Mouse (Mus musculus): Measurements from ENCODE around the gene Hipk1. TPM values are rescaled to one million over a fixed set of nuclear protein-coding genes. Genes with fewer than 3 reads are reported as not detected.
"Not testable (repeated sequence)": the region's sequence is repeated elsewhere in the genome, so short reads cannot be mapped to it uniquely, and the experiment has no call there.

The Hipk1 gene
- polyA plus RNA-seq, 1 experiment from 2014 or later: 12.2 TPM

DNA sequence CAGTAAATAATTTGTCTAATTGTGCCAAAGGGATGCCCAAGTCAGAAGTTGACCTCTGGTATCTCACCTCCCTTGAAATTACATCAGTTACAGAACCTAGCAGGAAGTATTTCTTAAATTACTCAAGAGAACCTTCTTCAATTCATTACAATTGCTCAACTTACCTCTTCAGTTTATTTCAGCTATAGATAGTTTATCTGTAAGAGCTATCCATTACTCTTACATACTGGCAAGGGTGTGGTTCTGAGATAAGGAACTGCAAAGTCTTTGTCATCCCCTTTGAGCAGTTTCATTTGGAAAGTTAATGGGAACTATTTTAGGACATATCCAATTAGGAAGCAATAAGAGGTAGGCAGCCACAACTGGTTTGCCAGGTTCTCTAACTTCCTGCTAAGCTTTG, 41.1 kb upstream of the Hipk1 start, which contains the start of gene Bcl2l15:
TSS of gene Bcl2l15 (plus strand) at position 176 of the 400 bp plus-strand sequence.
- ATAC-seq (replicated peaks; ENCODE audit: insufficient number of reproducible peaks, low FRiP score, low TSS enrichment): no peak
- Histone ChIP-seq H3K4me1 (ENCODE audit: control insufficient read depth, insufficient read depth, low read length) (peaks cover 4% of the 10 kb centered on the region; the same call in 1 of the 2 replicates), H3K36me3 (ENCODE audit: control insufficient read depth, insufficient read depth, low read length) (no peaks in the 10 kb centered on the region), H3K4me2 (0 out of 2 replicates have a peak within 1 kb of the TSS, but pooled peaks have one; percentile 4), H3K9ac (ENCODE audit: low read depth, low read length) (no peak within 1 kb of the TSS), H3K9me3 (replicated peaks; ENCODE audit: control insufficient read depth, low read length) (no peaks in the 10 kb centered on the region), H3K4me3 (ENCODE audit: low read depth, low read length) (no peak within 1 kb of the TSS), H3K27ac (ENCODE audit: low read depth, low read length) (no peak within 1 kb of the TSS), H3K27me3 (ENCODE audit: control insufficient read depth, insufficient read depth, low read length) (no peaks in the 10 kb centered on the region)

DNA sequence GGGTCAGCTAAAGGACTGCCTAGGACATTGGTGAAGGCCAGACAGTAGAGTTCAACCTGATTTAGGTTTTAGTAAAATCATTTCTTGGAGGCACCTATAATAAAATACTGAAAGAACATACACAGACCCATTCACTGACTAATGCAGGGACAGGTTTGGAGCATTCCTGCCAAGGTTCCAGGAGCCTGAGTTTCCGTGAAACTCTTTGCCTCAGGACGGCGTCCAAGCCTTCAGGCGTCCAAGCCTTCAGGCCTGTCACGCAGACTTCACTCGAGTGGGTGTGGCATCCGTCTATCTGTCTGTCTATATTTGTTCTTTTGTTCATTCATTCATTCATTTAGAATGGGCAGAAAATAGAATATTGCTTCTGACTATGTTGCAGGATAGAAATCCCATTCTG, 39.8 kb upstream of the Hipk1 start:
- Histone ChIP-seq H3K4me1 (ENCODE audit: control insufficient read depth, insufficient read depth, low read length) (peaks cover 4% of the 10 kb centered on the region; the same call in 1 of the 2 replicates), H3K9me3 (replicated peaks; ENCODE audit: control insufficient read depth, low read length) (no peaks in the 10 kb centered on the region), H3K27ac (ENCODE audit: low read depth, low read length) (peak overlapping the region; percentile 3; the same call in 1 of the 2 replicates), H3K36me3 (ENCODE audit: control insufficient read depth, insufficient read depth, low read length) (no peaks in the 10 kb centered on the region), H3K4me3 (ENCODE audit: low read depth, low read length) (no peak overlapping the region), H3K9ac (ENCODE audit: low read depth, low read length) (no peak overlapping the region), H3K27me3 (ENCODE audit: control insufficient read depth, insufficient read depth, low read length) (no peaks in the 10 kb centered on the region), H3K4me2 (no peak overlapping the region)
- ATAC-seq (replicated peaks; ENCODE audit: insufficient number of reproducible peaks, low FRiP score, low TSS enrichment): no peak
- WGBS (ENCODE audit: insufficient replicate concordance): 64% methylated on average over 7 of the region's 7 CpGs

DNA sequence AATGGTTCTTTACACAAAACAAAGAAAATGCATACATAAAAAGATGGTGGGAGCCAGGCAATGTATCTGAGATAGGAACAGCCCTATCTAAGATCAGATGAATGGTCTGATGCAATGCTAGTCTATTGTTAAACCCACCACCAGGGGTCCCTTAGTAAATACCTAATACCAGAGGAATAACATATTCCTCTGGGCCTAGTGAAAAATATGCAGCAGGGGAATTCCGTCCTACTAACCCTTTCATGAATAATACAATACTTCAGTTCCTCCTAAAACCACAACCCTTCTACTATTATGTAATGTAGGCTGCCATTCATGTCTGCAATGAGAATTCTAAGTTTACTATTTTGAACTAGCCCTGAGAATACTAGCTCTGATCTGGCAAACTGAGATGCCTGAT, 39.3 kb upstream of the Hipk1 start:
- H3K9ac ChIP-seq (ENCODE audit: low read depth, low read length); H3K4me3 ChIP-seq (ENCODE audit: low read depth, low read length): not testable (repeated sequence)
- 71% methylated on average over 1 of the region's 1 CpGs for WGBS (ENCODE audit: insufficient replicate concordance)

DNA sequence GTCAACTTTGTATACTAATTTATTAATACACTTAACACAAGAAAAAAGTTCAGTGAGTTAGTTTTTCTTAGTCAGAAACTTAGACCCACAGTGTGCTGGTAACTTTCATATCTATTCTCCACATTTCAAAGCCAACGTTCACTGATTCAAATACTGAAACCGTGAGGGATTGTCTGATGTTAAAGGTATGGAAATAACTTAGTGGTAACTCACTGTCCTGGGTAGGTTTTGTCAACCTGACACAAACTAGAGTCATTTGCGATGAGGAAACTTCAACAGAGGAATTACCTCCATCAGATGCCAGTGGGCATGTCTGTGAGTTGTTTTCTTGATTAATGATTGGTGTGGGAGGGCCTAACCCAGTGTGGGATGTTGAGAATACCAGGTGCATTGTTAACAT, 37.7 kb upstream of the Hipk1 start:
- WGBS (ENCODE audit: insufficient replicate concordance): 83% methylated on average over 3 of the region's 3 CpGs
- no peak overlapping the region for H3K9ac ChIP-seq (ENCODE audit: low read depth, low read length)
- no peak overlapping the region for H3K27ac ChIP-seq (ENCODE audit: low read depth, low read length)
- no peaks in the 10 kb centered on the region for H3K9me3 ChIP-seq (replicated peaks; ENCODE audit: control insufficient read depth, low read length)
- no peak for ATAC-seq (replicated peaks; ENCODE audit: insufficient number of reproducible peaks, low FRiP score, low TSS enrichment)
- H3K36me3 ChIP-seq (ENCODE audit: control insufficient read depth, insufficient read depth, low read length): no peaks in the 10 kb centered on the region
- H3K4me1 ChIP-seq (ENCODE audit: control insufficient read depth, insufficient read depth, low read length): peaks cover 4% of the 10 kb centered on the region; the same call in 1 of the 2 replicates
- no peak overlapping the region for H3K4me2 ChIP-seq
- no peaks in the 10 kb centered on the region for H3K27me3 ChIP-seq (ENCODE audit: control insufficient read depth, insufficient read depth, low read length)
- H3K4me3 ChIP-seq (ENCODE audit: low read depth, low read length): no peak overlapping the region

More for the DNA sequence above, 39.3 kb upstream of the Hipk1 start:
- not testable (repeated sequence) for H3K4me2 ChIP-seq; ATAC-seq (replicated peaks; ENCODE audit: insufficient number of reproducible peaks, low FRiP score, low TSS enrichment); H3K4me1 ChIP-seq (ENCODE audit: control insufficient read depth, insufficient read depth, low read length); H3K36me3 ChIP-seq (ENCODE audit: control insufficient read depth, insufficient read depth, low read length); H3K9me3 ChIP-seq (replicated peaks; ENCODE audit: control insufficient read depth, low read length); H3K27me3 ChIP-seq (ENCODE audit: control insufficient read depth, insufficient read depth, low read length)
- H3K27ac ChIP-seq (ENCODE audit: low read depth, low read length): peak overlapping the region; percentile 3; the same call in 1 of the 2 replicates

DNA sequence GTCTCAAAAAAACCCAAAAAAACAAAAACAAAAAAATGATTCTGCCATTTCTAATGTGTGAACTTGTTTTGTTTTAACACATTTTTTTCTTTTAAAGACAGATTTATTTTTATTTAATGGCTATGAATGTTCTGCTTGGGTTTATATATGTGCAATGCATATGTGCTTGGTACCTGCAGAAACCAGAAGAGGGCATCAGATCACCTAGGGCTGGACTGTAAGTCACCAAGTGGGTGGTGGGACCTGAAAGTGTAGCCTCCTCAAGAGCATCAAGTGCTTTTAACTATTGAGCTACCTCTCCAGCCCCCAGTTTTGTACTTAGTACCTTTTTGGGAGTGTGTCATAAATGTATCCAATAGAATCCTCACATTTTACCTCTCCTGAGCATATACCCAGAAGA, 36.2 kb upstream of the Hipk1 start:
- no peak for ATAC-seq (replicated peaks; ENCODE audit: insufficient number of reproducible peaks, low FRiP score, low TSS enrichment)
- Histone ChIP-seq H3K27ac (ENCODE audit: low read depth, low read length) (no peak overlapping the region), H3K4me3 (ENCODE audit: low read depth, low read length) (no peak overlapping the region), H3K36me3 (ENCODE audit: control insufficient read depth, insufficient read depth, low read length) (no peaks in the 10 kb centered on the region), H3K27me3 (ENCODE audit: control insufficient read depth, insufficient read depth, low read length) (no peaks in the 10 kb centered on the region), H3K4me1 (ENCODE audit: control insufficient read depth, insufficient read depth, low read length) (peaks cover 3% of the 10 kb centered on the region; the same call in 1 of the 2 replicates), H3K9me3 (replicated peaks; ENCODE audit: control insufficient read depth, low read length) (no peaks in the 10 kb centered on the region), H3K9ac (ENCODE audit: low read depth, low read length) (no peak overlapping the region), H3K4me2 (no peak overlapping the region)

DNA sequence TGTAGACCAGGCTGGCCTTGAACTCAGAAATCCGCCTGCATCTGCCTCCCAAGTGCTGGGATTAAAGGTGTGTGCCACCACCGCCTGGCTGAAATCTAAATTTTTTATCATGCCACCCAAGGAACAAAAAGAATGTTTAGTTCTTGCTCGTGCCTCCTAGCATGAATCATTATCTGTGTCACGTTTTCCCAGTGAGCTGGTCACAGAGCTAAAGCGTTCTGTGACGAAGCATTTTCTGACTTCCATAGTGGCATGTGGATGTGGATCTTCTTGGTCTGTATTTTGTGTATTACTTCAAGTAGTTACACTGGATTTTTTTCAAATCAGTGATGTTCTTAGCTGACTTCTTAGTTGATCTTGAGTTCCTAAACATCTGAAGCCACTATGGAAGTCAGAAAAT, 19.6 kb upstream of the Hipk1 start:
- Histone ChIP-seq H3K4me2 (peak overlapping the region; percentile 11; the same call in 1 of the 2 replicates), H3K9ac (ENCODE audit: low read depth, low read length) (no peak overlapping the region), H3K36me3 (ENCODE audit: control insufficient read depth, insufficient read depth, low read length) (peaks cover 6% of the 10 kb centered on the region; the same call in 1 of the 2 replicates), H3K4me3 (ENCODE audit: low read depth, low read length) (no peak overlapping the region), H3K27ac (ENCODE audit: low read depth, low read length) (no peak overlapping the region), H3K27me3 (ENCODE audit: control insufficient read depth, insufficient read depth, low read length) (no peaks in the 10 kb centered on the region), H3K9me3 (replicated peaks; ENCODE audit: control insufficient read depth, low read length) (no peaks in the 10 kb centered on the region), H3K4me1 (ENCODE audit: control insufficient read depth, insufficient read depth, low read length) (peaks cover 3% of the 10 kb centered on the region; the same call in 1 of the 2 replicates)
- ATAC-seq (replicated peaks; ENCODE audit: insufficient number of reproducible peaks, low FRiP score, low TSS enrichment): no peak
- WGBS (ENCODE audit: insufficient replicate concordance): 86% methylated on average over 6 of the region's 6 CpGs

DNA sequence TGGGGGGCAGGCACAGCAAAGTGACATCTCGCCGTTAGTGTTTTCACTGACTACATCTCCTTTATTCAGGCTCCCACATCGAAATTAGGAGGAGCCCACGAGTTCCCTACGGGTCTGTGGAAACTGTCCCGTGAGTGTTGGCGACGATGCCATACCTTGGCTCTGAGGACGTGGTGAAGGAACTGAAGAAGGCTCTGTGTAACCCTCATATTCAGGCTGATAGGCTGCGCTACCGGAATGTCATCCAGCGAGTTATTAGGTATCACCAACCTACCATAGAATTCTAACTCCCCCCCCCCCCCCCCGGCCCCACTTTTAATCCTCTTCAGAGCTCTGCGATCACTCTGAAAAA, 18.4 kb upstream of the Hipk1 start:
- Histone ChIP-seq H3K4me1 (ENCODE audit: control insufficient read depth, insufficient read depth, low read length) (peaks cover 3% of the 10 kb centered on the region; the same call in 1 of the 2 replicates), H3K9me3 (replicated peaks; ENCODE audit: control insufficient read depth, low read length) (no peaks in the 10 kb centered on the region), H3K4me2 (peak overlapping the region; percentile 64), H3K36me3 (ENCODE audit: control insufficient read depth, insufficient read depth, low read length) (peaks cover 6% of the 10 kb centered on the region), H3K4me3 (ENCODE audit: low read depth, low read length) (peak overlapping the region; percentile 88), H3K27ac (ENCODE audit: low read depth, low read length) (peak overlapping the region; percentile 93), H3K27me3 (ENCODE audit: control insufficient read depth, insufficient read depth, low read length) (no peaks in the 10 kb centered on the region), H3K9ac (ENCODE audit: low read depth, low read length) (peak overlapping the region; percentile 90)
- WGBS (ENCODE audit: insufficient replicate concordance): 1% methylated on average over 14 of the region's 14 CpGs
- peak; percentile 49 for ATAC-seq (replicated peaks; ENCODE audit: insufficient number of reproducible peaks, low FRiP score, low TSS enrichment)

DNA sequence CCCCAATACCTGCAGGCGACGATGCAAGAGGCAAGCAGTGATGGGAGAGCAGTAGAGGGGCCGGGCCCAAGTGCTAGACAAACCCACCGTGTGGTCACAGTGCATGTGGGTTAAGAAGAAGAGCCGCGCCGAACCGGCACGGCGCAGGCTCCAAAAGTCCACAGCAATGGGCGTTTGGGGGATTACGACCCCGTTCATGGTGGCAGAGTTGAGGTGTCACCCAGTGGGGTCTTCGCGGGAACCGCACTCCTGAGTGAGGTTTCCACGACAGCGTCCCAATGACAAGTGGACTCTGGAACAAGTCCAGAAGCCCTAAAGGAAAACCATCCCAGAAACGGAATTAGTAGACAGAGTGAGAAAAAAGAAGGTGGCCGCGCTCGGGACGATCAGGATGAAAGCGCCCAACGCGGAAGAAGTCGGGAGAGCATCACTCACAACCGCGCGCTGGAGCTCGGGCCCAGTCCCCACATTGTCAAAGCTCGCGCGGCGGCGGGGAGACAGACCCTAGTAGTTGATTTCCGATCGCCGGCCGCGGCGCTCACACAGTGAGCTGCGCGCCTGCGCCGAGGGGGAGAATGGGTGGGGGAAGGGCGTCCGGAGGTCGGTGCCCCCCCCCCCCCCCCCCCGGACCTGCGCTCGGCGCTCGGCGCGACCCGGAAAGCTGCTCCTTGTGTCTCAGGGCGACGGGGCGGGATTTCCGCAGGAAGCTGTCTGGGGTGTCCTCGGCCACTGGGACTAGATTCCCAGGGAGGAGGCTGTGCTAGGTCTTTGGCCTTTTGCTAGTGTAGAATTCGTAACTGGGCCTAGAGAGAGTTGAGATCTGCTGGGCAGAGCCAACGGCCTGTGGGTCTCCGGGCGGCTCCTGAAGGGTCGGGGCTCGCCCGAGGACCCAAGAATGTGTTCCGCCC, 17.8 kb upstream of the Hipk1 start, which contains the start of the genes Dclre1b, Ap4b1 and Gm43064:
TSS of gene Dclre1b (minus strand) at position 554 of the 908 bp plus-strand sequence.
TSS of gene Ap4b1 (plus strand) at position 630 of the 908 bp plus-strand sequence.
TSS of gene Gm43064 (plus strand) at position 683 of the 908 bp plus-strand sequence.
- H3K4me2 ChIP-seq: peak within 1 kb of the TSS; percentile 72
- peak; percentile 96 for ATAC-seq (replicated peaks; ENCODE audit: insufficient number of reproducible peaks, low FRiP score, low TSS enrichment)
- H3K27ac ChIP-seq (ENCODE audit: low read depth, low read length): peak within 1 kb of the TSS; percentile 93
- WGBS (ENCODE audit: insufficient replicate concordance): under 1% methylated on average over 62 of the region's 70 CpGs
- H3K4me3 ChIP-seq (ENCODE audit: low read depth, low read length): peak within 1 kb of the TSS; percentile 88
- H3K27me3 ChIP-seq (ENCODE audit: control insufficient read depth, insufficient read depth, low read length): no peaks in the 10 kb centered on the region
- H3K4me1 ChIP-seq (ENCODE audit: control insufficient read depth, insufficient read depth, low read length): peaks cover 3% of the 10 kb centered on the region; the same call in 1 of the 2 replicates
- H3K9ac ChIP-seq (ENCODE audit: low read depth, low read length): peak within 1 kb of the TSS; percentile 90
- peaks cover 9% of the 10 kb centered on the region for H3K36me3 ChIP-seq (ENCODE audit: control insufficient read depth, insufficient read depth, low read length)
- H3K9me3 ChIP-seq (replicated peaks; ENCODE audit: control insufficient read depth, low read length): no peaks in the 10 kb centered on the region
